Mouse (Mus musculus) hindbrain, embryonic 13.5 days (tissue): Measurements from ENCODE around the gene Gm20388. TPM values are rescaled to one million over a fixed set of nuclear protein-coding genes. Genes with fewer than 3 reads are reported as not detected.
A peak's percentile ranks its signal among the peaks of the same experiment; 100 is the strongest.
"Not testable (repeated sequence)": the region's sequence is repeated elsewhere in the genome, so short reads cannot be mapped to it uniquely, and the experiment has no call there.

Experiments used
- ATAC-seq: fragments of 200-750 bp; cut with Nextera tagmentation; 2 replicates; pipeline ENCODE4 v1.8.0; 2017; ENCODE audit warnings: moderate TSS enrichment; ENCODE audit not compliant: low FRiP score
- H3K27ac ChIP-seq: fragments of 300-500 bp; sonication (generic); 2 replicates; pipeline ENCODE4 v1.5.1; 2015; ENCODE audit warnings: inconsistent platforms, mild to moderate bottlenecking, moderate library complexity
- H3K27me3 ChIP-seq: fragments of 300-500 bp; sonication (generic); 2 replicates; pipeline ENCODE4 v1.6.1; 2015; ENCODE audit warnings: mild to moderate bottlenecking, inconsistent platforms
- H3K36me3 ChIP-seq: fragments of 300-500 bp; sonication (generic); 2 replicates; pipeline ENCODE4 v1.6.1; 2015; ENCODE audit warnings: mild to moderate bottlenecking, inconsistent platforms
- H3K4me1 ChIP-seq: fragments of 300-500 bp; sonication (generic); replicated peaks from 2 replicates; pipeline ENCODE4 v1.6.1; 2015; ENCODE audit warnings: inconsistent platforms
- H3K4me2 ChIP-seq: fragments of 300-500 bp; sonication (generic); 2 replicates; pipeline ENCODE4 v1.6.1; 2015; ENCODE audit warnings: inconsistent platforms, mild to moderate bottlenecking, moderate library complexity
- H3K4me3 ChIP-seq: fragments of 300-500 bp; sonication (generic); 2 replicates; pipeline ENCODE4 v1.5.1; 2015; ENCODE audit warnings: mild to moderate bottlenecking, inconsistent platforms
- H3K9ac ChIP-seq: fragments of 300-500 bp; sonication (generic); 2 replicates; pipeline ENCODE4 v1.6.1; 2015; ENCODE audit warnings: mild to moderate bottlenecking, inconsistent platforms
- H3K9me3 ChIP-seq: fragments of 300-500 bp; sonication (generic); 2 replicates; pipeline ENCODE4 v1.6.1; 2016; ENCODE audit warnings: inconsistent platforms
- WGBS: fragments of 180-500 bp; shearing (Covaris S2); methylation state at CpG from one replicate; pipeline ENCODE4 v1.1.7; 2015; 5-methylcytosine and 5-hydroxymethylcytosine counted together
- polyA plus RNA-seq: library from polyadenylated mRNA; unstranded; fragments of >200 nt; fragmentation: Nextera tagmentation; extraction: Ambion mirVana; gene quantifications from 2 replicates; pipeline ENCODE4 v1.2.1, GENCODE M21; 2015

The Gm20388 gene
- polyA plus RNA-seq, 1 experiment from 2014 or later: 1.9 TPM

GRCm38 (mm10) chr8:121310976-121311819, 1400.6 kb downstream of the Gm20388 start:
- WGBS: 30% methylated on average over 25 of the region's 25 CpGs
- peak overlapping the region; percentile 18; the same call in 1 of the 2 replicates for H3K27ac ChIP-seq

GRCm38 (mm10) chr8:121313458-121313857, 1402.8 kb downstream of the Gm20388 start:
- H3K27me3 ChIP-seq: peaks cover 20% of the 10 kb centered on the region
- no peak overlapping the region for H3K9ac ChIP-seq
- no peaks in the 10 kb centered on the region for H3K9me3 ChIP-seq
- H3K27ac ChIP-seq: no peak overlapping the region
- 54% methylated on average over 6 of the region's 6 CpGs for WGBS
- H3K4me3 ChIP-seq: no peak overlapping the region
- H3K36me3 ChIP-seq: no peaks in the 10 kb centered on the region
- H3K4me2 ChIP-seq: no peak overlapping the region
- no peak for ATAC-seq
- peaks cover 10% of the 10 kb centered on the region for H3K4me1 ChIP-seq

More at GRCm38 (mm10) chr8:121310976-121311819, 1400.6 kb downstream of the Gm20388 start:
- H3K4me3 ChIP-seq: no peak overlapping the region
- no peaks in the 10 kb centered on the region for H3K9me3 ChIP-seq
- no peaks in the 10 kb centered on the region for H3K36me3 ChIP-seq
- peaks cover 13% of the 10 kb centered on the region for H3K4me1 ChIP-seq
- no peak for ATAC-seq
- peaks cover 20% of the 10 kb centered on the region for H3K27me3 ChIP-seq
- H3K9ac ChIP-seq: peak overlapping the region; percentile 35; the same call in 1 of the 2 replicates
- H3K4me2 ChIP-seq: peak overlapping the region; percentile 32

- H3K4me3 ChIP-seq: no peak overlapping the region
- ATAC-seq: no peak
- H3K27me3 ChIP-seq: peaks cover 20% of the 10 kb centered on the region
- no peak overlapping the region for H3K9ac ChIP-seq
- H3K4me2 ChIP-seq: no peak overlapping the region
- H3K4me1 ChIP-seq: peaks cover 10% of the 10 kb centered on the region
- 60% methylated on average over 5 of the region's 5 CpGs for WGBS
- H3K9me3 ChIP-seq: no peaks in the 10 kb centered on the region
- H3K36me3 ChIP-seq: no peaks in the 10 kb centered on the region
- H3K27ac ChIP-seq: no peak overlapping the region
Observed at GRCm38 (mm10) chr8:121314036-121314435, 1403.4 kb downstream of the Gm20388 start.

GRCm38 (mm10) chr8:121315569-121315968, 1404.9 kb downstream of the Gm20388 start:
- Histone ChIP-seq H3K4me1 (peaks cover 8% of the 10 kb centered on the region), H3K9ac (no peak overlapping the region), H3K27ac (no peak overlapping the region), H3K4me3 (no peak overlapping the region), H3K9me3 (no peaks in the 10 kb centered on the region), H3K27me3 (0 out of 2 replicates have a peak, but pooled peaks cover 11% of the 10 kb centered on the region), H3K4me2 (no peak overlapping the region), H3K36me3 (no peaks in the 10 kb centered on the region)
- ATAC-seq: no peak
- 62% methylated on average over 3 of the region's 3 CpGs for WGBS

- H3K9me3 ChIP-seq: no peaks in the 10 kb centered on the region
- no peak overlapping the region for H3K9ac ChIP-seq
- H3K27me3 ChIP-seq: 0 out of 2 replicates have a peak, but pooled peaks cover 11% of the 10 kb centered on the region
- 77% methylated on average over 18 of the region's 18 CpGs for WGBS
- peaks cover 4% of the 10 kb centered on the region for H3K4me1 ChIP-seq
- H3K4me2 ChIP-seq: no peak overlapping the region
- H3K36me3 ChIP-seq: no peaks in the 10 kb centered on the region
- no peak overlapping the region for H3K27ac ChIP-seq
- H3K4me3 ChIP-seq: no peak overlapping the region
- ATAC-seq: no peak
Observed at GRCm38 (mm10) chr8:121316009-121316408, 1405.4 kb downstream of the Gm20388 start.

- not testable (repeated sequence) for H3K9ac ChIP-seq, H3K4me1 ChIP-seq, H3K27ac ChIP-seq, ATAC-seq, H3K4me2 ChIP-seq, H3K27me3 ChIP-seq, H3K36me3 ChIP-seq, H3K4me3 ChIP-seq, H3K9me3 ChIP-seq
- 56% methylated on average over 4 of the region's 19 CpGs for WGBS
Observed at GRCm38 (mm10) chr8:121318756-121319155, 1408.1 kb downstream of the Gm20388 start.

GRCm38 (mm10) chr8:121319491-121319890, 1408.8 kb downstream of the Gm20388 start:
- Histone ChIP-seq H3K27me3 (no peaks in the 10 kb centered on the region), H3K4me2 (no peak overlapping the region), H3K36me3 (no peaks in the 10 kb centered on the region), H3K27ac (no peak overlapping the region), H3K4me1 (no peaks in the 10 kb centered on the region), H3K9ac (no peak overlapping the region), H3K4me3 (no peak overlapping the region), H3K9me3 (no peaks in the 10 kb centered on the region)
- no peak for ATAC-seq
- WGBS: 67% methylated on average over 5 of the region's 5 CpGs

- Histone ChIP-seq H3K4me3 (no peak overlapping the region), H3K27me3 (no peaks in the 10 kb centered on the region), H3K27ac (no peak overlapping the region), H3K4me2 (no peak overlapping the region), H3K4me1 (no peaks in the 10 kb centered on the region; the same call in 1 of the 2 replicates), H3K36me3 (no peaks in the 10 kb centered on the region), H3K9me3 (no peaks in the 10 kb centered on the region), H3K9ac (no peak overlapping the region)
- 60% methylated on average over 18 of the region's 18 CpGs for WGBS
- no peak for ATAC-seq
Observed at GRCm38 (mm10) chr8:121326164-121326910, 1415.7 kb downstream of the Gm20388 start.

- Histone ChIP-seq H3K4me3 (no peak overlapping the region), H3K9me3 (no peaks in the 10 kb centered on the region), H3K9ac (no peak overlapping the region), H3K4me2 (no peak overlapping the region), H3K27me3 (no peaks in the 10 kb centered on the region), H3K36me3 (no peaks in the 10 kb centered on the region), H3K27ac (no peak overlapping the region), H3K4me1 (peaks cover 16% of the 10 kb centered on the region)
- ATAC-seq: no peak
- WGBS: 68% methylated on average over 8 of the region's 8 CpGs
Observed at GRCm38 (mm10) chr8:121332436-121332835, 1421.8 kb downstream of the Gm20388 start.

- peak overlapping the region; percentile 64 for H3K27ac ChIP-seq
- H3K4me2 ChIP-seq: no peak overlapping the region
- H3K9me3 ChIP-seq: no peaks in the 10 kb centered on the region
- H3K4me1 ChIP-seq: peaks cover 16% of the 10 kb centered on the region
- H3K36me3 ChIP-seq: no peaks in the 10 kb centered on the region
- WGBS: 65% methylated on average over 33 of the region's 33 CpGs
- H3K4me3 ChIP-seq: no peak overlapping the region
- peak overlapping the region; percentile 46 for H3K9ac ChIP-seq
- peak; percentile 46; the same call in 1 of the 2 replicates for ATAC-seq
- 0 out of 2 replicates have a peak, but pooled peaks cover 2% of the 10 kb centered on the region for H3K27me3 ChIP-seq
Observed at GRCm38 (mm10) chr8:121334495-121335424, 1424.1 kb downstream of the Gm20388 start.

- Histone ChIP-seq H3K9ac (no peak overlapping the region), H3K4me3 (no peak overlapping the region), H3K27ac (no peak overlapping the region), H3K4me1 (peaks cover 16% of the 10 kb centered on the region), H3K27me3 (0 out of 2 replicates have a peak, but pooled peaks cover 2% of the 10 kb centered on the region), H3K36me3 (no peaks in the 10 kb centered on the region), H3K4me2 (no peak overlapping the region), H3K9me3 (no peaks in the 10 kb centered on the region)
- WGBS: 97% methylated on average over 7 of the region's 7 CpGs
- ATAC-seq: no peak
Observed at GRCm38 (mm10) chr8:121335684-121336083, 1425.0 kb downstream of the Gm20388 start.
